Mouse (Mus musculus): ENCODE results near the gene Wwc1. TPM values are rescaled to one million over a fixed set of nuclear protein-coding genes. Genes with fewer than 3 reads are reported as not detected.

The Wwc1 gene
- polyA plus RNA-seq (2012; rRNA removed; ENCODE audit: low replicate concordance), result 5.7 and 8.4 TPM in 2 replicates

GRCm38 (mm10) chr11:35980411-35980917 is at the start of gene Wwc1:
Gene Wwc1 (minus strand): TSS chr11:35980527.

GRCm38 (mm10) chr11:35834022-35834760 is 146.1 kb downstream of the Wwc1 start, which contains the start of gene Rars:
Gene Rars (minus strand): TSS chr11:35834506.

GRCm38 (mm10) chr11:35798874-35799273 is 181.5 kb downstream of the Wwc1 start, which contains the start of gene Fbll1:
Gene Fbll1 (minus strand): TSS chr11:35798884.

Other genes starting within 250 kb of the Wwc1 start
- gene Pank3, start 211.0 kb downstream of the Wwc1 start, polyA plus RNA-seq (2012; rRNA removed; ENCODE audit: low replicate concordance), result 13.0 and 31.8 TPM in 2 replicates
- not detected in 2 replicates for gene Fbll1, start 181.6 kb downstream of the Wwc1 start, polyA plus RNA-seq (2012; rRNA removed; ENCODE audit: low replicate concordance)
- 6.6 and 16.7 TPM in 2 replicates for gene Rars, start 146.0 kb downstream of the Wwc1 start, polyA plus RNA-seq (2012; rRNA removed; ENCODE audit: low replicate concordance)

All from mammary gland, adult 2 months (tissue).